Mouse (Mus musculus) ES-E14 (cell line): ENCODE measurements around the gene Ace3.

Experiments
- HCFC1 ChIP-seq: IDR thresholded peaks from 2 replicates; pipeline ENCODE4 v1.6.1; 2012; ENCODE audit warnings: low read length, inconsistent platforms, borderline replicate concordance; ENCODE audit not compliant: insufficient read depth
- MAFK ChIP-seq: IDR thresholded peaks from 2 replicates; pipeline ENCODE4 v1.6.1; 2014; ENCODE audit warnings: mild to moderate bottlenecking, low read depth, low read length, inconsistent platforms; ENCODE audit not compliant: insufficient read depth
- ZC3H11A ChIP-seq: IDR thresholded peaks from 2 replicates; pipeline ENCODE4 v1.6.1; 2012; ENCODE audit warnings: low read depth, mild to moderate bottlenecking, inconsistent platforms, low read length, borderline replicate concordance
- ZNF384 ChIP-seq: IDR thresholded peaks from 2 replicates; pipeline ENCODE4 v1.6.1; 2012; ENCODE audit warnings: low read depth, low read length, inconsistent platforms

DNA sequence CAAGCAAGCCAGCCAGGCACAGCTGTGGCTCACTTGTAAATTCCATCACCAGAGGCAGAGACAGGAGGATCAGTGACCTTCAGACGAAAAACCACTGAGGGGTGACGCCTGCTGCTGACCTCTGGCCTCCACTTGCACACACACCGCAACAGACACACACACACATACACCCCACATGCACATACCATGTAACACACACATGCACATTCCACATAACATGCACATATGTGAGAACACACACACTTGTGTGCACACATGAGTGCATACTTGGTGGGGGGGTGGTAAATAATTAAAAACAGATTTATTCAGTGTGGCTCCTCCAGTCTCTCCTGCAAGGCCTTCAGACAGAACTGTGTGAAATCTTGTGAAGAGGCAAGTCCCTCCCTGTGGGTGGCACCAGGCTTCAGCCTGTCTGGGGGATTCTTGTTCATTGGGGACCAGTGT lies 42.9 kb upstream of the Ace3 start:
- TF ChIP-seq ZC3H11A = no peak
- TF ChIP-seq ZNF384 = no peak
- no peak for TF ChIP-seq HCFC1
- TF ChIP-seq MAFK = no peak
